Mouse (Mus musculus) cortical plate, adult 2 months (tissue): ENCODE data around the gene Phf3.

Experiments
- CTCF ChIP-seq: fragments of 200-500 bp; IDR thresholded peaks from 2 replicates; pipeline ENCODE4 v1.5.1; 2011; ENCODE audit warnings: mild to moderate bottlenecking, control low read depth, low read length; ENCODE audit not compliant: insufficient read depth; ENCODE audit errors: extremely low read depth
- POLR2A ChIP-seq: fragments of 200-500 bp; IDR thresholded peaks from 2 replicates; pipeline ENCODE4 v1.6.1; 2011; ENCODE audit warnings: mild to moderate bottlenecking, low read length, control low read depth; ENCODE audit not compliant: insufficient read depth; ENCODE audit errors: extremely low read depth

GRCm38 (mm10) chr1:30773662-30774061 is 100.1 kb downstream of the Phf3 start:
- no peak for TF ChIP-seq POLR2A
- TF ChIP-seq CTCF = no peak
